Mouse (Mus musculus) embryonic facial prominence, embryonic 10.5 days (tissue): ENCODE measurements around the gene Pigo. TPM values are rescaled to one million over a fixed set of nuclear protein-coding genes. Genes with fewer than 3 reads are reported as not detected.

Experiments
- DNase-seq: peaks from one replicate; pipeline ENCODE4 v3.0.0-alpha.2; 2017; ENCODE audit warnings: low spot score
- H3K27ac ChIP-seq: fragments of 300-500 bp; sonication (generic); replicated peaks from 2 replicates; pipeline ENCODE4 v1.5.1; 2016; ENCODE audit warnings: mild to moderate bottlenecking
- H3K27me3 ChIP-seq: fragments of 300-500 bp; sonication (generic); replicated peaks from 2 replicates; pipeline ENCODE4 v1.6.1; 2016; ENCODE audit warnings: low read depth, mild to moderate bottlenecking; ENCODE audit not compliant: poor library complexity, severe bottlenecking
- H3K36me3 ChIP-seq: fragments of 300-500 bp; sonication (generic); replicated peaks from 2 replicates; pipeline ENCODE4 v1.6.1; 2016; ENCODE audit warnings: mild to moderate bottlenecking, moderate library complexity
- H3K4me1 ChIP-seq: fragments of 300-500 bp; sonication (generic); 2 replicates; pipeline ENCODE4 v1.6.1; 2016
- H3K4me3 ChIP-seq: fragments of 300-500 bp; sonication (generic); 2 replicates; pipeline ENCODE4 v1.5.1; 2016; ENCODE audit warnings: mild to moderate bottlenecking, moderate library complexity
- H3K9me3 ChIP-seq: fragments of 300-500 bp; sonication (generic); 2 replicates; pipeline ENCODE4 v1.6.1; 2016; ENCODE audit warnings: mild to moderate bottlenecking
- WGBS: fragments of 180-500 bp; shearing (Covaris S2); methylation state at CpG from one replicate; pipeline ENCODE4 v1.1.7; 2016; 5-methylcytosine and 5-hydroxymethylcytosine counted together
- polyA plus RNA-seq: library from polyadenylated mRNA; unstranded; fragments of >200 nt; fragmentation: Nextera tagmentation; extraction: Ambion mirVana; gene quantifications from 2 replicates; pipeline ENCODE4 v1.2.1, GENCODE M21; 2016

Pigo gene
- polyA plus RNA-seq, 1 experiment from 2014 or later = 27.3 TPM

- H3K9me3 ChIP-seq = no peaks in the 10 kb centered on the region
- H3K4me1 ChIP-seq = peaks cover 47% of the 10 kb centered on the region
- no peaks in the 10 kb centered on the region for H3K36me3 ChIP-seq
- H3K27me3 ChIP-seq = no peaks in the 10 kb centered on the region
- WGBS = 7% methylated on average over 13 of the region's 13 CpGs
- peak overlapping the region; percentile 86 for H3K27ac ChIP-seq
- peak overlapping the region; percentile 68 for H3K4me3 ChIP-seq
- no peak for DNase-seq
These were observed 19.7 kb upstream of the Pigo start for GRCm38 (mm10) chr4:43045285-43045658.

GRCm38 (mm10) chr4:43044673-43045072 lies 19.1 kb upstream of the Pigo start:
- Histone ChIP-seq H3K4me1 (peaks cover 51% of the 10 kb centered on the region), H3K4me3 (peak overlapping the region; percentile 68), H3K27me3 (no peaks in the 10 kb centered on the region), H3K27ac (peak overlapping the region; percentile 86), H3K36me3 (no peaks in the 10 kb centered on the region), H3K9me3 (no peaks in the 10 kb centered on the region)
- DNase-seq = no peak
- 28% methylated on average over 4 of the region's 4 CpGs for WGBS

DNA sequence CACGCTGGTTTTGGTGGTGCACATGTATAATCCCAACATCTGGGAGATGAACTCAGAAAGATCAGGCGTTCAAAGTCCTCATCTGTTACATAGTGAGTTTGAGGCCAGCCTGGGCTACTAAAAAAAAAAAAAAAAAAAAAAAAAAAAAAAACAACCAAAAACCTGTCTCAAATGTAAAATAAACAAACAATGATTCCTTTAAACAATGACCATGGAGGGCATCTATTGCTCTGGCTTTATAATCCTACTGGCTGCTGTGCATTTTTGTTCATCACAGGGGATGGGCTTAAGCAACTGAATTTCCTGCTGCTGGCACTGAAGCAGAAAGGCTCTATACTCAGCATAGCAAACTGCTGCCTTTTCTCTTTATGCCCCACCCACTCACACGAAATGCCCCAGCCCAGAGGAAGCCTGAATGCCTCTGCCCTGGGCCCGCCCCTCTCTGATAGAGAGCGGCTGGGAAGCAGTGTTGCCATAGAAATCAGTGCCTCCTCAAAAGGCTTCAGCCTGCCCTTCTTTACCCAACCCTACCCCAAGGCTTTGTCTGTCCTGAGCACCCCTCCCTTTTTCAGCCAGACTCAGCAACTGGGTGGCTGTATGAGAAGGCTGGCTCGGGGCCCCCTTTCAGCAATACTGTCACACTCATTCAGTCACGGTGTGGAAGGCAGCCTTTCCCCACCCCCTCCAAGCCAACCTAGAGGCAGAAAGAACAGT lies 18.2 kb upstream of the Pigo start:
- Histone ChIP-seq H3K36me3 (no peaks in the 10 kb centered on the region), H3K9me3 (no peaks in the 10 kb centered on the region), H3K27ac (peak overlapping the region; percentile 86), H3K4me3 (peak overlapping the region; percentile 68), H3K4me1 (peaks cover 60% of the 10 kb centered on the region), H3K27me3 (no peaks in the 10 kb centered on the region)
- 16% methylated on average over 7 of the region's 7 CpGs for WGBS
- peak; percentile 83 for DNase-seq

DNA sequence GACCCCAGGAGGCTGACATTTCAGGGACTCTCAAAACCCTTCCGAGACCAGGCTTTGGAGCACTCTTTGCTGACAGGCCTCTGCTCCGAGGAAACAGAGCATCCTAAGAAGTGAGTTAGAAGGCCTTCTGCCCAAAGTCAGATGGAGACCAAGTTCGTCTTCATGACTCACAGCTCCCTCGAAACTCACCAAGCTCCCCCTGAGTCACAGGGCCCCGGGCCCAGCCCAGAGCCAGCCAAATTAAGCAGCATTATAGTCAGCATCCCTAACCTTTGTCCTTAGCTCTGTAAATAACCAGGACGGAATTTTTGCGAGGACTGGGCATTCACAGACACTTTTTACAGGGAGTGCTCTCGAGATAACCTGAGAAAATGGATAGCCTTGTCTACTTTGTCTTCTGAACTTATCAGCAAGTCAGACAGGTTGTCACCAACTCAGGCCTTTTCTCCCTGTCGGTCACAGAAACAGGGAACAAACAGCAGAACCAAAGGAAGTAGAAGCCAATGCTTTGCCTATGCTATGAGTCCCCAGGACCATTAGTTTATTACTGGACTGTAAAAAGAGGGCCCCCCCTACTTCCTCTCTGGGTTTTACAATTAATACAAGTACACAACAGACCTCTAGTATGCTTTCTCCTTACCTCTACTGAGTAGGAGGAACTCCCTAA lies 15.4 kb upstream of the Pigo start:
- Histone ChIP-seq H3K27ac (peak overlapping the region; percentile 54), H3K4me3 (peak overlapping the region; percentile 75), H3K4me1 (peaks cover 52% of the 10 kb centered on the region), H3K9me3 (no peaks in the 10 kb centered on the region), H3K36me3 (peaks cover 10% of the 10 kb centered on the region), H3K27me3 (no peaks in the 10 kb centered on the region)
- no peak for DNase-seq
- WGBS = 76% methylated on average over 9 of the region's 9 CpGs

GRCm38 (mm10) chr4:43040114-43040572 lies 14.5 kb upstream of the Pigo start:
- H3K36me3 ChIP-seq = peaks cover 19% of the 10 kb centered on the region
- peaks cover 47% of the 10 kb centered on the region for H3K4me1 ChIP-seq
- H3K4me3 ChIP-seq = peak overlapping the region; percentile 75
- WGBS = under 1% methylated on average over 25 of the region's 25 CpGs
- no peaks in the 10 kb centered on the region for H3K9me3 ChIP-seq
- no peaks in the 10 kb centered on the region for H3K27me3 ChIP-seq
- peak; percentile 97 for DNase-seq
- H3K27ac ChIP-seq = peak overlapping the region; percentile 87

- Histone ChIP-seq H3K27ac (peak overlapping the region; percentile 87), H3K27me3 (no peaks in the 10 kb centered on the region), H3K36me3 (peaks cover 24% of the 10 kb centered on the region), H3K9me3 (no peaks in the 10 kb centered on the region), H3K4me3 (peak overlapping the region; percentile 75), H3K4me1 (peaks cover 42% of the 10 kb centered on the region)
- 2% methylated on average over 11 of the region's 11 CpGs for WGBS
- DNase-seq = no peak
These were observed 14.0 kb upstream of the Pigo start for GRCm38 (mm10) chr4:43039609-43040008.

DNA sequence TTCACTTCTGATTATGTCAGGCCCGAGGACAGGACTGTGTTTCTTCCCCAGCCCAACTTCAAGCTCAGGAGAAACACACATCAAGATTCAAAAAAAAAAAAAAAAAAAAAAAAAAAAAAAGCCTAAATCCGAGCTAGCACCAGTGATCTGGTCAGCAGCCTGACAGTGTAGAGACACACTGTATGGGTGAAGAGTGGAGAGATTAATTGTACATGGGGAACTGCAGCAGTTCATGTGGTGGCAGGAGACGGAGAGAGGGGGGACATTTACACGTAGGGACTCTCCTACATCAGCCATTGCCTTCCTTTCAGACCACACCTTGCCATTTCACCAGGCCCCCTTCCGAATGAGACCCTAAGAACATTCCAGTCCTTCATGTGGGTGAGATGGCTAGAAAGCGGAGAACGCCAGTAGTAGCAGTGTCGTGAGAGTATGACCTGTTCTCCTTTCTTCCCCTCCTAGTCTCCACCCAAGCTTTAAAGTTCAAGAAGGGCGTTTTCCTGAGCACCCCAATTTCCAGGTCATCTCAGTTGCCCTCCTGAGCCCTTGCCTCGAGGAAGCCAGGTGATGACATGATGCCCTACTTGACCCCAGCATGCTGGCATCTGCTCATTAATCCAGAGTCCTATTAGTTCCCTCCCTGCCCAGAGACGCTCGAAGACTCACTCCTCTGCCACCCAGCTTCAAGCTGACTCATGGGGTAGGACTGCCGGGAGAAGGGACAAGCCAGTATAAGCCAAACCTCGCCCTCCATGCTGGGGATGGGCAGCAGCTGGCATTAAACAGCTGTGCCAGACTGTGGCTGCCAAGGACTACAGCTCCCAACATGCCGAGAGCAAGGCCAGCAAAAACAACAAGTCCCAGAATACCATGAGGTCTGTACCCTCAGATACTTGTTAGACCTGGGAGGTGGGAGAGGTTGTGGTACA lies 13.2 kb upstream of the Pigo start:
- Histone ChIP-seq H3K4me1 (peaks cover 34% of the 10 kb centered on the region), H3K9me3 (no peaks in the 10 kb centered on the region), H3K4me3 (peak overlapping the region; percentile 75), H3K27me3 (no peaks in the 10 kb centered on the region), H3K36me3 (peaks cover 32% of the 10 kb centered on the region), H3K27ac (peak overlapping the region; percentile 87; the same call in 1 of the 2 replicates)
- DNase-seq = no peak
- 60% methylated on average over 15 of the region's 15 CpGs for WGBS

- peak overlapping the region; percentile 3; the same call in 1 of the 2 replicates for H3K4me3 ChIP-seq
- peaks cover 40% of the 10 kb centered on the region for H3K36me3 ChIP-seq
- no peak overlapping the region for H3K27ac ChIP-seq
- H3K27me3 ChIP-seq = no peaks in the 10 kb centered on the region
- H3K4me1 ChIP-seq = peaks cover 26% of the 10 kb centered on the region
- DNase-seq = no peak
- H3K9me3 ChIP-seq = no peaks in the 10 kb centered on the region
- WGBS = 70% methylated on average over 4 of the region's 4 CpGs
These were observed 12.4 kb upstream of the Pigo start for GRCm38 (mm10) chr4:43037860-43038566.

DNA sequence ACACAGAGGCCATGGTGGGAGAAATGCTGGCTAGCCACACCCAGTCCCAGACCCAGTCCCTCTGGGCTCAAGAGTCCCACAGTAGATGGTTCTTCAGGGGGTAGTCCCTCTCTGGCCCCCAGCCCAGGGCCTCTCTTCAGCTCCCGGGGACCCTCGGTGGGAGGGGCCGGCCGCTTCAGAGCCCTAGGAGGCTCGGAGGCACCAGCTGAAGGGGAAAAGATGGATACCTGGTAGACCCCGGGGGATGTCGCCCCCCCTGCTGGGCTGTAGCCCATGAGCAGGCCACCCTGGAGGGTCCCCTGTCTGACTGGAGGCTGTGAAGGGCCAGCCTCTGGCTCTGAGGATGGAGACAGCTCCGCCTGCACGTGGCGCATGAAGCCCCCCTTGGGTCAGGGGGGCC lies 10.7 kb upstream of the Pigo start:
- H3K36me3 ChIP-seq = peaks cover 40% of the 10 kb centered on the region
- DNase-seq = no peak
- WGBS = 88% methylated on average over 10 of the region's 10 CpGs
- H3K4me3 ChIP-seq = no peak overlapping the region
- H3K9me3 ChIP-seq = no peaks in the 10 kb centered on the region
- peaks cover 35% of the 10 kb centered on the region for H3K4me1 ChIP-seq
- H3K27ac ChIP-seq = no peak overlapping the region
- no peaks in the 10 kb centered on the region for H3K27me3 ChIP-seq

DNA sequence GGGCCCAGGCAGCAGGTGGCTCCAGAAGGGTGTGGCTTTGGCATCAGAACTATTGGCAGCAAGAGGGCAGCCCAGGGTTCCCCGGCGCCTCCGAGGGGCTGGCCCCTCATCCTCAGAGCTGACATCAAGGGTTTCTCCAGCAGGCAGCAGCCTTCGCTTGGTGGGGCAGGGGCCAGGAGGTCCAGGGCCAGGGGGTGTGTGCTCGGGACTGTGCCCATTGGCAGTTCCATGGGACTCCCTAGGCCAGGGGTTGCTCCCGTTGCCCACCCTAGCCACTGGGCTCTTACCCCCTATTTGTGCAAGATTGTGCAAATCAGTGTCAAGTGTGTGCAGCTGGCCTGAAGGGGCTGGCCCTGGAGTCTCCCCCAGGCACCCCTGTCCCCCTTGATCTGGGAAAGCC lies 10.2 kb upstream of the Pigo start:
- H3K36me3 ChIP-seq = peaks cover 40% of the 10 kb centered on the region
- H3K9me3 ChIP-seq = no peaks in the 10 kb centered on the region
- WGBS = 86% methylated on average over 6 of the region's 6 CpGs
- no peak for DNase-seq
- no peak overlapping the region for H3K27ac ChIP-seq
- H3K4me1 ChIP-seq = peaks cover 33% of the 10 kb centered on the region
- H3K27me3 ChIP-seq = no peaks in the 10 kb centered on the region
- H3K4me3 ChIP-seq = no peak overlapping the region

GRCm38 (mm10) chr4:43033481-43033880 lies 7.9 kb upstream of the Pigo start:
- Histone ChIP-seq H3K36me3 (peaks cover 56% of the 10 kb centered on the region), H3K9me3 (no peaks in the 10 kb centered on the region)

GRCm38 (mm10) chr4:43032501-43032900 lies 6.9 kb upstream of the Pigo start:
- no peak for DNase-seq
- Histone ChIP-seq H3K36me3 (peaks cover 65% of the 10 kb centered on the region), H3K27ac (no peak overlapping the region), H3K4me1 (peaks cover 23% of the 10 kb centered on the region), H3K9me3 (no peaks in the 10 kb centered on the region), H3K27me3 (no peaks in the 10 kb centered on the region), H3K4me3 (no peak overlapping the region)
- WGBS = 79% methylated on average over 1 of the region's 1 CpGs

More at GRCm38 (mm10) chr4:43033481-43033880, 7.9 kb upstream of the Pigo start:
- Histone ChIP-seq H3K4me1 (peaks cover 23% of the 10 kb centered on the region), H3K4me3 (no peak overlapping the region), H3K27ac (no peak overlapping the region), H3K27me3 (no peaks in the 10 kb centered on the region)
- WGBS = 80% methylated on average over 14 of the region's 14 CpGs
- no peak for DNase-seq
